Mouse (Mus musculus): Measurements from ENCODE around the gene Borcs6.

GRCm38 (mm10) chr11:69020691-69021090 is 38.8 kb upstream of the Borcs6 start:
- TF ChIP-seq POLR2A (IDR thresholded peaks at IDR 0.05; ENCODE audit: insufficient read depth, low read depth, low read length): no peak
- TF ChIP-seq CTCF (IDR thresholded peaks at IDR 0.05; ENCODE audit: insufficient read depth, low read depth, low read length): no peak

Data from olfactory bulb, adult 2 months (tissue).